Mouse (Mus musculus) ES-Bruce4 (cell line): ENCODE results near the gene Hist3h2ba.

Experiments
- CTCF ChIP-seq: IDR thresholded peaks from one replicate; pipeline ENCODE4 v1.8.1; 2011; ENCODE audit warnings: low read depth, low read length
- EP300 ChIP-seq: IDR thresholded peaks from 2 replicates; pipeline ENCODE4 v1.6.1; 2011; ENCODE audit warnings: low read depth, low read length; ENCODE audit not compliant: insufficient read depth
- POLR2A ChIP-seq: IDR thresholded peaks from one replicate; pipeline ENCODE4 v1.8.1; 2011; ENCODE audit warnings: low read length; ENCODE audit not compliant: insufficient read depth

- no peak for TF ChIP-seq CTCF
- TF ChIP-seq POLR2A, result no peak
- no peak for TF ChIP-seq EP300
Measured at GRCm38 (mm10) chr11:58930254-58930653, 18.5 kb upstream of the Hist3h2ba start.
